Mouse (Mus musculus): ENCODE results near the gene Dhx9.
"Not testable (repeated sequence)": the region's sequence is repeated elsewhere in the genome, so short reads cannot be mapped to it uniquely, and the experiment has no call there.

DNA sequence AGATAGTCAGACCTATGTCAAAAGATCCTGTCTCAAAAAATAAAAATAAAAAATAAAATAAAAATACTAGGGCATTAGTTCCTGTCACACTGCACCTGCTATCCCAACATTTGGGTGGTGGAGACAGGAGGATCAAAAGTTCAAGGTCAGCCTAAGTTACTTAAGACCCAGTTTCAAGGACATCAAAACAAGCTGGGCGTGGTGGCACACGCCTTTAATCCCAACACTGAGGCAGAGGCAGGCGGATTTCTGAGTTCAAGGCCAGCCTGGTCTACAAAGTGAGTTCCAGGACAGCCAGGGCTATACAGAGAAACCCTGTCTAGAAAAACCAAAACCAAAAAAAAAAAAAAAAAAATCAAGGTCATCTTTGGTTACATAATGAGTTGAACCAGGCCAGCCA lies 45.4 kb upstream of the Dhx9 start:
- TF ChIP-seq CTCF, POLR2A (IDR thresholded peaks at IDR 0.05; ENCODE audit: extremely low read depth, insufficient read depth, low read length): not testable (repeated sequence)

Data from cortical plate, adult 2 months (tissue).